Mouse (Mus musculus): ENCODE results near the gene Gm26566.

Gm26566 gene

DNA sequence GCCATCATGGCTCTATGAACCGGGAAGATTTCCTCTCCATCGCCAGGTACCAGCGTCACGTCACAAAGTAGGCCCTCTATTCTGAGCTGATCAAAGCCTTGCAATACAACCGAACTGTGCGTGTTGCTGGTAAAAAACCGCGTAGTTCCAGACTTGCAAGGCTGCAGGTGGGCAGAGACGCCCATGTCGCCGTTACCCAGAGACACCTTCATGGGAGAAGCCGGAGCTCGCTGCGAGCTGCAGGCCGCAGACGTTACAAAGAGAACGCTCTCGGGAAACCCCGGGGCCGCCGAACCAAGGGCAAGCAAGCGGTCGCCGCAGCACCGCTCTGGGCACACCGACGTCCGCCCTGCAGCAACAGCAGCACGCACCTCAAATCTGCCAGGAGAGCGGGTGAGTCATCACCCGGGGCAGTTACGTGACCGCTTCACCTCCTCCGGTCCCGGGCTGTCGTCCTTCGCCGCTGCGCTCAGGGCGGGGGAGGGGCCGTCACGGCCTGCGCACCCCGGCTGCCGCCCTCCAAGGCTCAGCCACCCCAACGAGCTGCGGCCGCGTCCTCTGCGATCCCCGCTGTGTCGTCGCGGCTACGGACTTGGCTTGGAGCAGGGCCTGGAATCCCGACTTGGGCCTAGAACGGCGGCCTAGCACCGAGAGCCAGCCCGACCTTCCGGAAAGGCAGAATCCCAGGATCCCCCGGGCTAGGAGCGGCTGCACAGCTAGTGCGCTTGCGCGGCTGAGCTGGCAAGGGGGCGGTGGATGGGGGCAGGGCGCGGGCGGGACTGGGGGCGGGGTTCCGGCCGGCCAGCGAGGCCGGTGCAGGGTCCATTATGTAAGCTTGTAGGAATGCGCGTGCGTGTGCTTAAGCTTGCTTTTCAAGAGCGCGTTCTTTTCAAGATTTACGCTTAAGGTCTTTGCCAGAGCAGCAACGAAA lies at the start of gene Gm26566, which contains the start of gene Klhl9:
Gene Gm26566 (plus strand): TSS at position 15 of the 931 bp plus-strand sequence.
Gene Klhl9 (minus strand): TSS at position 675 of the 931 bp plus-strand sequence.
- DNase-seq (ENCODE audit: low spot score): peak; percentile 84

DNA sequence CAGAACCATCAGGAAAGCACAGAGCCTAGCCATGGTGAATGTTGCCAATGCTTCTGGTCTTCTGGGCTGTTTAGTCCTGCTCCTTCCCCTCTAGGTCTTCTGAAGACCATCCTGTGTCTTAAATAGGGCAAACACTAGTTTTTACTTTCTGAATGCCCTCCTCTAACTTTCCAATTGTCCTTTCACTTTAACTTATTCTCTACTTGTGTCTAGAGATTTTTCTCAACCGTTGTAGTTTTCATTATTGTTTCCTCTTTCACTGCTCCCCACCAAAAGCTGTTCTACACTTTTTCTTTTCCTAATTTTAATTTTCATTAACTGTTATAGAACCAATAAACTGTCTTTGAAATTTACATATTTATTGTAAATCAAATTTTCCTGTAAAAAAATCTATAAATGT lies 44.8 kb upstream of the Gm26566 start, which contains the start of gene Ifna16:
Gene Ifna16 (minus strand): TSS at position 101 of the 400 bp plus-strand sequence.
- no peak for DNase-seq (ENCODE audit: low spot score)

DNA sequence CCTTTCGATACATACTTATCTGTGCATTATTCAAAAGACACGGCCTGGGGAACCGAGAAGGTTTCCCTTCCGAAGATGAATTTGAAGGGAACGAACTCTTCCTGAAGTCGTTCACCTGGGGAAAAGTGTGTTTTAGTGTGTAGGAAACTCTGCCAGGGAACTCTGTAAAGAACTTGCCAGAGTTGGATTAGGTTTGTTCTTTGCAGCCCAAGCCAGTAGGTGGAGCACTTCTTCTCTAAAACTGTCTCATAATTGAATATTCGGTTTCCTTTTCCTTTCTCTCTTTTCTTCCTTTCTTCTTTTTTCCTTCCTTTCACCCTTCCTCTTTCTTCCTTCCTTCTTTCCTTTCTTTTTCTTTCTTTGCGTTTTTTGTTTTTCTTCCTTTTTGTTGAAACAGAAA lies 41.2 kb upstream of the Gm26566 start:
- DNase-seq (ENCODE audit: low spot score): no peak

DNA sequence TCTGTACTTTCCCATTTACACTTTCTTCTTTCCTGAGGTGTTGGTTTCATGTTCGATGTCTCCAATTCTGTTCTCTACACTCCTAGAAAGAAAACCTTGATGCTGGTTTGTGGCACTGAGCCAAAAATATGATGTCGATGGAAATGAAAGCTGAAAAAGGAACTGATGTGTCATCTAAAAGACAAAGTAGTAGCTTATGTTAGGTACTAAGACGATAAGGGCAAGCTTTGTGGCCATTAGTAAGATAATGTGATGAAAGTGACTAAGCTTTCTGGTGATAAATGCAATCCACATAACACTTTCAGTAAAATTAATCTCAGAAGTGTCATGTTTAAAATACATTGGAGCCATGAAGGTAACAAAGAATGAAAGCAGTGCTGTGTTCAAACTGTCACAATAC lies 40.3 kb upstream of the Gm26566 start:
- no peak for DNase-seq (ENCODE audit: low spot score)

DNA sequence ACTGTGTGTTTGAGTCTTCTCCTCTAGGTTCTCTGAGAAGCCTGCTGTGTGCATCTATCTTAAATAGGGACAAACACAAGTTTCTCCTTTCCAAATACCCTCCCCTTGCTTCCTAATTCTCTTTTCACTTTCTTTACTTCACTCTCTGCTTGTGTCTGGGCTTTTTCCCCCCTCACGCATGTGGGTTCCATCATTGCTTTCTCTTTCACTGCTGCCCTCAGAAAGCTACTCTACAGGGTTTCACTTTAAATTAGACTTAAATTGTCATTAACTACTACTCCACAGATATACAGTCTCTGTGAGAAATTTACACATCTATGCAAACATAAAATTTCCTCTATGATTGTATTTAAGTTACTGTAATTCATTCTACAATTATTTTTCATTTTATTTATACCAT lies 37.8 kb upstream of the Gm26566 start, which contains the start of gene Ifna2:
Gene Ifna2 (minus strand): TSS at position 101 of the 400 bp plus-strand sequence.
- DNase-seq (ENCODE audit: low spot score): no peak

DNA sequence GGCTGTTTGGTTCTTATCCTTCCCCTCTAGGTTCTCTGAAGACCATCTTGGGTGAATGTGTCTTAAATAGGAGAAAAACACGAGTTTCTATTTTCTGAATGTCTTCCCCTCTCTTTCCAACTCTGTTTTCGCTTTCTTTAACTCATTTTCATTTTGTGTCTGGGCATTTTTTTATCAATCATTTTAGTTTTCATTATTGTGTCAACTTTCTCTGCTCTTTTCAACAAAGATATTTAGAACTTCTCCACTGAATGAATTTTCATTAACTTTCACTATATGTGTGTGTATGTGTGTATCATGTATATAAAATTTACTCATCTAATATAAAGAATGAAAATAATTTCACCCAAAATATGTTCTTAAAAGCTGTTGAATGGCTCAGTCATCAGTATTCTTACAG lies 30.3 kb upstream of the Gm26566 start, which contains the start of gene Ifnab:
Gene Ifnab (minus strand): TSS at position 101 of the 400 bp plus-strand sequence.
- no peak for DNase-seq (ENCODE audit: low spot score)

DNA sequence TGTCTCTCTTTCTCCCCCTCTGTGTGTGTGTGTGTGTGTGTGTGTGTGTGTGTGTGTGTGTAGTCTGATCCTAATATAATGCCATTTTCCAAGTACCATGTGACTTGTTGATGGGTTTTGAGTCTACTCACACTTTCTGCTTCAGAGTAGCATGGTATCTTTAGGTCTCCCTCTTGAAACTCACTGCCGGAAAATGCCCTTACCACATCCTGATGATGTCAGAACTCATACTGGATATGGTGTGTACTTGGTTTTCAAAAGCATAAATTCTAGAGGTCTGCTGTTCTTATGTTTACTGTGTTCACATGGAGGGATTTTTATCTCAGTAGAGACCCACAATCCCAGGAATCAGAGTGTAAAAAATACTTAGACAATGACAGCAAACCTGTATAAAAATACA lies 29.1 kb upstream of the Gm26566 start:
- DNase-seq (ENCODE audit: low spot score): no peak

DNA sequence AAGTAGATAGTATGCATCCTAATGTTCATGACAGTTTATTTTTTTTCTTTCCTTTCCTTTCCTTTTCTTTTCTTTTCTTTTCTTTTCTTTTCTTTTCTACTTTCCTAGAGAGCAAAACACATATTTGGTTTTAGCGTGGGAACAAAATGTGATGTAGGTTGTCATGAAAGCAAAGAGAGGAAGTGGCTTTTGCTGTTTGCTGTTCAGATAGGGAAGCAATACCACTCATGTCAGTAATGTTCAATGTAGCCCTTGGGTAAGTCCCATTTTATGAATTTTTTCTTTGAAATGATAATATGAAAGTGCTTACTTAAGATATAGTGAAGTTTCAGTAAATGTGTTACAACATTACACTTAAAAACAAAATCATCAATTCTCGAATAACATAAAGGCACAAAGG lies 28.2 kb upstream of the Gm26566 start:
- no peak for DNase-seq (ENCODE audit: low spot score)

DNA sequence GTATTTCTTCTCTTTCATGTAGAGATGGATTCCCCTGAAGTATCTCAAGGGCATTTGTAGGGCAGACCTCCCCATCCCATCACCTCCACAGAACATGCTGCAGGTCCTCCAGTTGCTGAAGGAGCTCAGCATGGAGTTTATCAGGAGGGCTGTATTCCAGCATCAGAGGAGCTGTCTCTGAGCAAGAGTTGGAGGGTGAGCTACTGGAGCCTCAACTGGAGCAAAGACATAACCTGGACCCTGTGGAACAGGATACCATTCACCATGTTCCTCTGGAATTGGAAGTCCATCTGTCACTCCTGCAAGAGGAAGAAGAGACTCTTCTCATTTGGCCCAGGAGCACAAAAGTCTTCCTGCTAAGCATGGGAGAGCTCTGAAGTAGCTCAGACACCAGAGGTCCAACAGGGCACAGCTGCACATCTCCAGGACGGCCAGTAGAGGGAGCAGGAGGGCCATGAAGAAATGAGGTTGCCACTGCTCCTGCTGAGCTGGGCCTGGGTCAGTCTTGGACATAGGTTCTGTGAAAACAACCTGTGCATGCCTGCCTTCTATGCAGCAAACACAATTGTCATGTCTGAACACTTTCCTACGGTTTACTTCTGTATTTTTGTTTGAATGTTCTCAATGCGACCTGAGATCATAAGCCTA lies 25.2 kb upstream of the Gm26566 start:
- peak; percentile 46 for DNase-seq (ENCODE audit: low spot score)

DNA sequence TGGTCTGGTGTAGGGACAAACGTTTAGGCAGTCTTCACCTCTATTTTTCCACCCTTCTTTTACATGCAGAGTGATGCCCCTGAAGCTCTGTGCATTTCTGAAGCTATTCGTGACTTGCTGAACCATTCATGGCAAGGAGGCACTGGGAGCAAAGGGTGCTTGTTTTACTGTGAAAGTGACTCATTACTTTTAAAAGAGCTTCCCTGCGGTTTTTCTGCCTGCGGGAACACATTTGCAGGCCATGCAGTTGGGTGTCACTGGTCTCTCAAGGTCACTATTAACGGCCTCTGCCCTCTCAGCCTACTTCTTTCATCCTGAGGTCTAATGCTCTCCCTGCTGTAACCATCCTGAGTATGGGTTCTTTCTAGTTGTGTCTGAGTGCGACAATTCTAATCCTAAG lies 24.5 kb upstream of the Gm26566 start:
- no peak for DNase-seq (ENCODE audit: low spot score)

DNA sequence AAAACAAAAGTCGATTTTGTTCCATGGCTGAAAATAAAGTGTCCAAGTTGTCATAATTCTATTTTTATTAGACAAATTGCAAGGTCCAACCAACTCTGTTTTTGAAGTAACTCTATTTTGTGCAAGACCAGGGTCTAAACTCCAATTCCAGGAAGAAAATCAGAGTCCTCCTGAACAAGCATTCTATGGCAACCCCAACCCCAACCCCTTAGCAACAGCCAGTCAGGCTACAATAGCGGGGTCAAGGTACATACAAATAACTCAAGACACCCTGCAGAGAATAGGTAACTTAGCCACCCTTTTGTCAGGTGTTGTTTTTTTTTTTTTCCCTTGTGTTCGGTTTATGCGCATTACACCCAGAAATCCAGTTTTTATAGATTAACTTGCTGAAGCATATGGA lies 23.9 kb upstream of the Gm26566 start:
- no peak for DNase-seq (ENCODE audit: low spot score)

DNA sequence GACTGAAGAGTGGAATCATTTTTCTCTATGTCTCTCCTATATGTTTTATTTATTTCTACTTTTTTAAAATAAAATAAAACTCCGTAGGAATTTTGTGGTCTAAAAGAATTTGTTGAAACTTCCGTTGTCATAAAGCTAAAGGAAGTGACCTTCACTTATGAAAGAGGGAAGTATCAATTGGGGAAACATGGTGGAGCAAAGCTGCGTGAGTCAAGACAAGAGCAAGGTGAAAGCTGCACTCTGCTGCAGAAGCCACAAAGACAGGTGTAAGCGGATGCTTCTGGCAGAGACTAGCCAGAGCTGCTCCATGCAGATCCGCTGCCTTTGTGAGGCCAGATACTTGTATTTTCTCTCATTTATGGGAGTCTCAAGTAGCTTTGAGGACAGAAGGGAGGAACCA lies 22.8 kb upstream of the Gm26566 start:
- DNase-seq (ENCODE audit: low spot score): no peak

DNA sequence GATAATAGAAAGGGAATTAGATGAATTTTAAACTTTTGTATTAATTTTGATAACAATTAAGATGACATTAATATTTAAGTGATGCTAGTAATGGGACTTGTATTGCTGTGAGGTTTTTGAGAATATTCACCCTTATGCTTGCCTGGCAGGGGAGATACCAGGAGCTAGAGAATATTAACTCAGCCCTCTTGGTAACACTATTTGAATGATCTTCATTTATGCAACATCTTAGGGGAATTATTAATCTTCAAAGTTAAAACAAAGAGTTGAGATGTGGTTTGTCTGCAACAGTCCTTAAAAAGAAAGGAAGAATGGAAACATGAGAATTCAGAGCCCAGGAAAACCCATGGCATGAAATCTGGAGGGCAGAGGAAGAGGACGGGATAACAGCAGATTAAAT lies 22.3 kb upstream of the Gm26566 start:
- no peak for DNase-seq (ENCODE audit: low spot score)

DNA sequence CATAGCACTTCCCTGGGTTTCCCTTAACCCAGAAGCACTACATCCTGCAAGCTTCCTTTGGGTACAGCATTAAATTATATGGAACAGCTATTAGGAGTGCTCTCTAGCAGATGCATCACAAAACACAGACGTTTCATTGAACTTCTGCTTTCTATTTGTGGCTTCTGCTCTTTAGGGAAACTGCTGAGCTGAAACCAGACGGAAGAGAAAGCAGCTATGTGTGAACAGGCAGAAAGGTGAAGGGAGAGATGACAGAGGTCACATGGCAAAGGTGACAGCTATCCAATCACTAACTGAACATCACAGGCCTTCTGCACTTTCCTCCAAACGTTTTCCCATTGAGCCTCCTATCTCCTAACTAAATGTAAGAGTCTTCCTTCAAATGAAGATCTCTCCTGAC lies 15.7 kb upstream of the Gm26566 start:
- no peak for DNase-seq (ENCODE audit: low spot score)

DNA sequence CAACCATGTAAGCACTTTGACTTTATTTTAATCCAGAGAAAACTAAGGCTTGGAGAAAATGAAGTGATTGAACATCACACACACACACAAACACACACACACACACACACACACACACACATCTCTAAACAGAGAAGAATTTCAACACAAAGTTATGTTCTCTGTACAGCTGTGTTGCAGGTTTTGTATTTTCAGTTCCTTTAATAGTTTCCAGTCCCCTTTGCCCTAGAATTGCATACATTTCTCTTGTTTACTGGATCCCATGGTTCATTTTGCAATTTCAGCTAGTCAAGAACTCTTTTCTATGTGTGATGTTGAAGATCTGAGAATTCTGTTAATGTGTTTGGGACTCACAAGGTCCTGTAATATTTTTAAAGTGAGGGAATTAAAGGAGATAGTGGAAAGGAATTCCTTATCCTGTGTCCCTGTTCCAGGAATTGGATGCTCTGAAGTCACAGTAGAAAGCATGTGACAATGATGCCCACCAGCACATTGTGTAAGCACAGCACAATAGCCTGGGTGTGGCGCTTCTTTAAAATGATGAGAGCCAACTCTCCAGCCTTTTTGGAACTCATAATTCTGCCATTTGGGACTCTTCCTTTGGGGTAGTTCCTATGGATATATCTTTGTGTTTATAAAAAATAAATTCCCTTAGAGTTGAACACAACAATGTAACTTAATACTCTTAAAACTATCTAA lies 14.3 kb upstream of the Gm26566 start:
- no peak for DNase-seq (ENCODE audit: low spot score)

DNA sequence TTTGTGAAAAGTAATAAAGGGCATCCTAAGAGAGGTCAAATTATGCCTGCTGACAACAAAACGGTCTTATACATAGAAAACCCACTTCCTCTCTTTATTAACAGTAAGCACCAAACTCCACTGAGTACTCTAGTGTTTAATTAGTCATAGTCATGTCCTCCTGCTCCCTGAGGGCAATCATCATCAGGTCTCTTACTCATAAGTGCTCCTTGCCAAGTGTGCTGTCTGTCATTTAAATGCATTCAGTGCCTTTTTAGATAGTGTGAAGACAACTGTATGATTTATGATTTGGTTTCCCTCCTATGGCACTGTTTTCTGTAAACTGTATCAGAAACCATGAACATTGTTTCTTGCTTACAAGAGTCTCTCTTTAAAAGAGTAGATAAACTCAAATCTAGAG lies 7.3 kb upstream of the Gm26566 start:
- no peak for DNase-seq (ENCODE audit: low spot score)

DNA sequence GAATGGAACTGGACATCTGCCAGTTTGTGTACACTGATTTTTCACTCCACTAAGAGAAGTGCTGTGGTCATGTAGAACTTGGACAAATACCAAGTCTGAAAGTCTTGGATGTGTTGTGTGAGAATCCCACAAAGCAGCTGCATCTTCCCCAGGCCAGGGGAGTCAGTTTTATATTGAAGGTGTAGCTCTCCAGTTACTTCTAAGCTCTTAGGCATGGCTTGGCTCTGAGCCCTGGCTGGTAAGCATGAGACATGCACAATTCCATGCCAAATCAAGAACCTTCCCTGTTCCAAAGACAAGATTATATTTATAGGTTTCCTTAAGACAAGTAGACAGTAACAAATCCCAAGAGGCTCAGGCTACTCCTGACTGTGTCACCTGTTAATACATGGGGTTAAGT lies 6.5 kb upstream of the Gm26566 start:
- DNase-seq (ENCODE audit: low spot score): no peak

DNA sequence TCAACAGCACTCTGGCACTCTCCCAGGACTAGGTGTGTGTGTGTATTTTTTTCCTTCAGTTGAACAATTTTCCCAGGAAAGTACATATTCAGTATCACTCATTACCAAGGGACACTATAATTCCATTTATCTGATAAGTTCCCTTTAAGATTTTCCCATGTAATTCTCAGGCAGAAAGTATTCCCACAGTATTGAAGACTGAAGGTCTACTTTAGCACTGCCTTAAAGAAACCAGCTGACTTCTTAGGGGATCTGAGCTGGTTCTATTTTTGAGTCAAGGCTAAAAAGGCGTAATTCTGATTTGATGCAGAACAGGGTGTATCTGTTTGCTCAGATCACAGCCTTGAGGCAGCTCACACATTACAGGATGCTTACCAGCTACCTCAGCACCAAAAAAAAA lies 2.9 kb upstream of the Gm26566 start:
- DNase-seq (ENCODE audit: low spot score): no peak

DNA sequence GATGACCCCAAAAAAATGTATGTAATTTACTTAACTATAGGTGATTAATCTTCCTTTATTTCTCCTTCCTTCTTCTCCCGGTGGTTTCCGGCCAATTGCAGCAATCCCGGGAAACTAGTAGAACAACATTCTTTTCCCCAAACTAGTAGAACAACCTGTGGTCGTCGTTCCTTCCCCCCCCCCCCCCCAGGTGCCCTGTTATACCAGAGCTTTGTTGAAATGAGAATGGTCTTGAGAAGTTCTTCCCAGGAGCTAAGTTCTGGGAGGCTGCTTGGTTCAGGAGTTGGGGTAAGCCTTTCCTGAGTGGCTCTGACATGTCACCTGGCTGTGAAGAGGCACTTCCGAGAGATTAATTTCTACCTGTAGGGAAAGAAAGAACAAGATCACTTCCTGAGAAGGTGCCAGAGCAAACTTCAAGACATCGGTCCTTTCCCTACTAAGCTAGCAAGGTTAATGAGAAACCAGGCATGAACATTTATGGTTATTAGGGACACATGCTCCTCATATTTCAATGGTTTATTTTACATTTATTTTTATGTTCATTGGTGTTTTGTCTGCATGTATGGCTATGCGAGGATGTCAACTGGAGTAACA lies 2.0 kb downstream of the Gm26566 start:
- no peak for DNase-seq (ENCODE audit: low spot score)

DNA sequence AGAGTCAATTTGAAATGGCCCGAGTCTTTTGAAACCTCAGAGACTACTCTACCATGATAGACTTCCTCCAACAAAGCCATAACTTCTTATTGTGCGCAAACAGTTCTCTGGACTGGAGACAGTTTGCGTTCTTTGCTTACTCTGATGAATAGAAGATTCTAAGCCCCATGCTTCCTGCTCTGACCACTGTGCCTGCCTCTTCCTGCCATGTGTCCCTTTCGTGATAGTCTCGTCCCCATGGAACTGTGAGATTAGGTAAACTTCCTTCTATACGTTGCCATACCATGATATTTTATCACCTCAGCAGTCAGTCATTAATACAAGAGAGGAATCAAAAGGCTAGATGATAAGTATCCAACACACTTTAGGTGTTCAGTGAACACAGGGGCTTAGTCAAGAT lies 5.1 kb downstream of the Gm26566 start:
- DNase-seq (ENCODE audit: low spot score): no peak

DNA sequence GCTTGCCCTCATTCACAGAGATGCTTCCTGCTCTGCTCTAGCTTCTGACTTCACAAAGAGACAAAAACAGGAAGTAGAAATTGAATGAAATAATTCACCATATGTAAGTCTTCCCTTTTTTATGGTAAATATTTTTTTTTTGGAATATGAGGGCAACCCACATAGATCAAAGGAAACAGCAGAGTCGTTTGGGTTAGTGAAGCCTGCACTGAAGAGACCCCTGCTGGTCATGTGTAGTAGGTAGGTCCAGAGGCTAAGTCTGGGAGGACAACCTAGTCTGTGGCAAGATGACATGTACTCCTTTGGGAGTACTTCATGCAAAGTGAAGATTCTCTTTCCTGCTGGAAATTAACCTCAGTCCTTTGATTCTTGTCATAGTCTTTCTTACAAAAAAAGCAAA lies 5.7 kb downstream of the Gm26566 start:
- DNase-seq (ENCODE audit: low spot score): no peak

DNA sequence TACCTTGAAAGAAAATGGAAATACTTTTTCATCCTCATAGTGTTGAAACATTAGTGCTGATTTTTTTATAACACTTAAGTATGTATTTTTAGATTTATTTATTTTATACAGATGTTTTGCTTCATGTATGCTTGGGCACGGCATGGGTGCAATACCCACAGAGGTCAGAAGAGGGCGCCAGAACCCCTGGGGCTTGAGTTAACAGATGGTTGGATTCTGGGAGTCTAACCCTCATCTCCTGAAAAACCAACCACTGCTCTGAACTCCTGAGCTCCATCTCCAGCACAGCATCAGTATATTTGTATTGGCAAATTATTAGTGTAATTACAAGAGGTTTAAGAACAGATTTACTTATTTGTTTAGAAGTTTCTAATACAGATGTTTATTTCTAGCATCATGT lies 16.9 kb downstream of the Gm26566 start:
- peak; percentile 63 for DNase-seq (ENCODE audit: low spot score)

Measured in spleen, adult 12 weeks (tissue).